Mouse (Mus musculus): ENCODE measurements around the gene Gm20696.

The Gm20696 gene

GRCm38 (mm10) chr6:99665457-99666317 lies 910 bp downstream of the Gm20696 start:
- DNase-seq (ENCODE audit: extremely low spot score, low read depth, low spot score) = no peak

- DNase-seq (ENCODE audit: extremely low spot score, low read depth, low spot score) = no peak
Measured at GRCm38 (mm10) chr6:99663232-99663631, 3.4 kb downstream of the Gm20696 start.

- DNase-seq (ENCODE audit: extremely low spot score, low read depth, low spot score) = no peak
Measured at GRCm38 (mm10) chr6:99660443-99660842, 6.2 kb downstream of the Gm20696 start.

DNA sequence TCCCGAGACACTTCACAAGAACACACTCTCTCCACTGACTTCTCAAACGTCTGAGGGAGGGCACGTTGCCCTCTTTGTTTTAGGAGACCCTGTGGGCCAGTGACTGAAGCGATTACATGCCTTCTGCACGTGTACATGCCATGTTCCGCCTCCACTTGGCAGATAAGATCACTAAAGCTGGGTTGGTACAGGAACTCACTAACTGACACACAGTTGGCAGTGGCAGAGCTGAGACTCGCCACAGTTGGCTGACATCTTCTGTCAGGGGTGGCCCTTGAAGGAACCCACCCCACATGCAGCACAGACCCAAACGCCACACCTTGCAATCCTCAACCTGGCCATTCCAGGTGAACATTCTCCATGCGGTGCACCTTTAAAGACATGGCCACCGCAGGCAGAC lies 8.0 kb downstream of the Gm20696 start:
- no peak for DNase-seq (ENCODE audit: extremely low spot score, low read depth, low spot score)

GRCm38 (mm10) chr6:99656088-99656487 lies 10.5 kb downstream of the Gm20696 start:
- no peak for DNase-seq (ENCODE audit: extremely low spot score, low read depth, low spot score)

DNA sequence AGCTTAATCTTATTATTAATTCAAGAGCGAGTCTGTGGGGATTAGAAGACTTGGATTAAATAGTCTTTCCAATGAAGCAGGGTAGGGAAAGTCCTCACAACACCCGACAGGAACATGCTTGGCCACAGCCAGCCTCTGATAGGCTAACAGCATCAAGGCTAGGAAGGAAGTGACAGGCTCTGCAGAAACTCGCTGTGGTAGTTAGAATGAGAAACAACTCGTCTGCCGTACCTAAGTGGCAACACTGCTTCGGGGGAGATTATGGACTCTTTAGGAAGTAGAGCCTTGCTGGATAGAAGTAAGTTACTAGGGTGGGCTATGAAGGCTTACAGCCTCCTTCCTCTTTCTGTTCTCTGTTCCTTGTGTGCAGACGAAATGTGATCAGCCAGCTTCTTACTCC lies 11.1 kb downstream of the Gm20696 start:
- DNase-seq (ENCODE audit: extremely low spot score, low read depth, low spot score) = no peak

GRCm38 (mm10) chr6:99654343-99654742 lies 12.3 kb downstream of the Gm20696 start:
- DNase-seq (ENCODE audit: extremely low spot score, low read depth, low spot score) = no peak

DNA sequence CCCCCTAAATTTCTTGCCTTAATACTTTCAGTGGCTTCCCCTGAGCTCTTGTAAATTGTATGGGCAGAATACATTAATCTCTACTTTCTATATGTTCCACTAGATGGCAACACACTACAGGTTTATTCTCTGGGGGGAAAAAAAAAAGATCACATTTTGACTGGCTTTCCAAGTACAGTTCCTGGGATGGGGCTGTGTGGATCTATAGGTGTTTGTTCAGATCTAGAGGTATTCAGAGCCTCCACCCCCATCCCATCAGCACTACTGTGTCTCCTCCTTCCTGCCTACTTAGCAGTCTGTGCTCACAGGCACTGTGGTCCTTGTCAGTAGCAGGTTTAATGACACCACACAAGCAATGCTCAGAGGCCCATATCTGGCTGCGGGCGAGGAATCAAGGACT lies 14.3 kb downstream of the Gm20696 start:
- DNase-seq (ENCODE audit: extremely low spot score, low read depth, low spot score) = no peak

GRCm38 (mm10) chr6:99649307-99649706 lies 17.3 kb downstream of the Gm20696 start:
- no peak for DNase-seq (ENCODE audit: extremely low spot score, low read depth, low spot score)

- DNase-seq (ENCODE audit: extremely low spot score, low read depth, low spot score) = no peak
Measured at GRCm38 (mm10) chr6:99646344-99646743, 20.3 kb downstream of the Gm20696 start.

DNA sequence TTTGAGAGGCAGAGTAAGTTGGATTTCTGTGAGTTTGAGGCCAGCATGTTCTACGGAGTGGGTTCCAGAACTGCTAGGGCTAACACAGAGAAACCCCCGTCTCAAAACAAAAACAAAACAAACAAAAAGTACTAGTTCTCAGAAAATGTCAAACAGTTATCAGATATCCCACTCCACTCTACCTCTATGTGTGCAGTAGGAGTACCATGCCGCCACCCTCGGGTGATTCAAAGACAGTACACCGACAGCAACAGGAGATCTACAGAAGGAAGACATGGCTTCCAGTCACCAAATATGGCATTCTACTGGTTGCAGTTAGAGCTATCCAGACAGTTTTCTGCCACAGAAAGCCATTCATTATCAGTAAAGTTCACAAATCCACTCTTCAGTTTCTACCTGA lies 21.7 kb downstream of the Gm20696 start:
- no peak for DNase-seq (ENCODE audit: extremely low spot score, low read depth, low spot score)

DNA sequence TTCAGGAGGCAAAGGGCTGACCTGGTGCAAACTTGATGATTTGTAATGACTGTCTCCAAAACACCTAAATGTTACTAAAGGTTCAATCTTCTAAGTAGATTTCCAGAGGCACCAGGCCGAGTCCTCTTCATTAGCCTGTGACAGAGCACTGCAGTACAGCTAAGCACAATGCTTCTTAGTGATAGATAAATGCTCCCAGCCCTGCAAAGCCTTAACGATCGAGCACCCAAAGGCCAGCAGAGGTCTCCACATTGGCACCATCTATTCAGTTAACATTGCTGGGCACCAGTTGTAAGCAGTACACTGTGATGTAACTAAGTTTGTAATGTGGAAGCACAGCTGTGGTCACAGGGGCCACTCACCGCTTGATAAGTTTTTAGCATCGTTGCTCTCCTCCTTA lies 22.2 kb downstream of the Gm20696 start:
- no peak for DNase-seq (ENCODE audit: extremely low spot score, low read depth, low spot score)

GRCm38 (mm10) chr6:99643439-99644199 lies 23.0 kb downstream of the Gm20696 start:
- no peak for DNase-seq (ENCODE audit: extremely low spot score, low read depth, low spot score)

GRCm38 (mm10) chr6:99637456-99637855 lies 29.1 kb downstream of the Gm20696 start:
- DNase-seq (ENCODE audit: extremely low spot score, low read depth, low spot score) = no peak

- DNase-seq (ENCODE audit: extremely low spot score, low read depth, low spot score) = no peak
Measured at GRCm38 (mm10) chr6:99636801-99637200, 29.8 kb downstream of the Gm20696 start.

DNA sequence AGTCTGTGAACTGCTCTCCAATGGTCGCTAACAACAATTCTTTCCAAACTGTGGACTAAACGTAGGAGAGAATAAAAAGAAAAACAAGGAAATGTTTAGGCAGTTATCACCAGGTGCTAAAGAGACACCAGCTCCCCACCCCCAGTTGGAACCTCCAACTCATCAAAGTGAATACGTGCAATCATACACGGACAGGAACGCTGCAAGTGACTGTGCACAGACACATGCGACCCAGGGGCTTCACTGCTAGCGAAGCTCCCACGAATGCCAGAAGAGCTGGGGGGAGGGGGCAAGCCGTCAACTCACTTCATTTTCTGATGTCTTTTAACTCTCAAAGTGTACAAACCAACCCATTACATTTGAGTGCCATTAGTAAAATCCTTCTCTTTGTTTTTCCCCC lies 30.5 kb downstream of the Gm20696 start:
- DNase-seq (ENCODE audit: extremely low spot score, low read depth, low spot score) = no peak

- DNase-seq (ENCODE audit: extremely low spot score, low read depth, low spot score) = no peak
Measured at GRCm38 (mm10) chr6:99632121-99632980, 34.2 kb downstream of the Gm20696 start.

- DNase-seq (ENCODE audit: extremely low spot score, low read depth, low spot score) = no peak
Measured at GRCm38 (mm10) chr6:99631637-99632036, 35.0 kb downstream of the Gm20696 start.

GRCm38 (mm10) chr6:99629726-99630458 lies 36.7 kb downstream of the Gm20696 start:
- DNase-seq (ENCODE audit: extremely low spot score, low read depth, low spot score) = no peak

- no peak for DNase-seq (ENCODE audit: extremely low spot score, low read depth, low spot score)
Measured at GRCm38 (mm10) chr6:99626347-99626746, 40.2 kb downstream of the Gm20696 start.

GRCm38 (mm10) chr6:99625803-99626202 lies 40.8 kb downstream of the Gm20696 start:
- no peak for DNase-seq (ENCODE audit: extremely low spot score, low read depth, low spot score)

All from hindlimb bud, embryonic 11.5 days (tissue).